Mouse (Mus musculus) liver, embryonic 14.5 days (tissue): ENCODE results near the gene Dyrk1a. TPM values are rescaled to one million over a fixed set of nuclear protein-coding genes. Genes with fewer than 3 reads are reported as not detected.

Experiments
- ATAC-seq: fragments of 200-750 bp; cut with Nextera tagmentation; 2 replicates; pipeline ENCODE4 v1.8.0; 2017; ENCODE audit warnings: moderate number of reproducible peaks, mild to moderate bottlenecking, moderate library complexity; ENCODE audit not compliant: insufficient read depth
- DNase-seq, 3 experiments: peaks; one replicate each; pipeline ENCODE4 v3.0.0-alpha.2; 2012 to 2013; ENCODE audit warnings: low read depth in 3 of 3, low spot score in 3 of 3
- H3K27ac ChIP-seq: fragments of 300-500 bp; sonication (generic); 2 replicates; pipeline ENCODE4 v1.5.1; 2014; ENCODE audit warnings: moderate library complexity, mild to moderate bottlenecking, control low read depth, inconsistent platforms
- H3K27me3 ChIP-seq: fragments of 300-500 bp; sonication (generic); 2 replicates; pipeline ENCODE4 v1.6.1; 2014; ENCODE audit warnings: mild to moderate bottlenecking, low read length, moderate library complexity; ENCODE audit not compliant: control insufficient read depth, insufficient read depth
- H3K36me3 ChIP-seq: fragments of 300-500 bp; sonication (generic); replicated peaks from 2 replicates; pipeline ENCODE4 v1.6.1; 2014; ENCODE audit warnings: low read depth; ENCODE audit not compliant: control insufficient read depth, insufficient read depth
- H3K4me1 ChIP-seq, 2 experiments: fragments of 200-500 bp in 1 of 2; fragments of 300-500 bp in 1 of 2; sonication (generic) in 1 of 2; replicated peaks; 2 replicates each; pipeline ENCODE4 v1.6.1; 2012 to 2014; ENCODE audit warnings: antibody characterized with exemption in 1 of 2, inconsistent platforms in 1 of 2, low read length in 1 of 2; ENCODE audit not compliant: control insufficient read depth in 2 of 2, insufficient read depth in 2 of 2
- H3K4me2 ChIP-seq: fragments of 300-500 bp; sonication (generic); 2 replicates; pipeline ENCODE4 v1.6.1; 2014; ENCODE audit warnings: low read depth, mild to moderate bottlenecking, control low read depth, moderate library complexity
- H3K4me3 ChIP-seq, 2 experiments: fragments of 200-500 bp in 1 of 2; fragments of 300-500 bp in 1 of 2; sonication (generic) in 1 of 2; 2 replicates each; pipeline ENCODE4 v1.5.1; 2012 to 2014; ENCODE audit warnings: low read depth in 2 of 2, low read length in 2 of 2, mild to moderate bottlenecking in 2 of 2, control low read depth in 1 of 2, inconsistent platforms in 1 of 2, moderate library complexity in 1 of 2; ENCODE audit not compliant: insufficient read depth in 1 of 2
- H3K9ac ChIP-seq: fragments of 300-500 bp; sonication (generic); replicated peaks from 2 replicates; pipeline ENCODE4 v1.6.1; 2014; ENCODE audit warnings: mild to moderate bottlenecking, control low read depth, moderate library complexity
- H3K9me3 ChIP-seq: fragments of 300-500 bp; sonication (generic); 2 replicates; pipeline ENCODE4 v1.6.1; 2016; ENCODE audit warnings: low read length, mixed read lengths; ENCODE audit not compliant: control insufficient read depth
- CTCF ChIP-seq: IDR thresholded peaks from 2 replicates; pipeline ENCODE4 v1.5.1; 2016; ENCODE audit warnings: antibody characterized with exemption, low read depth, control low read depth
- EP300 ChIP-seq: IDR thresholded peaks from 2 replicates; pipeline ENCODE4 v1.6.1; 2016; ENCODE audit warnings: antibody characterized with exemption, low read depth
- WGBS: fragments of 180-500 bp; shearing (Covaris S2); extraction: QIAGEN DNeasy Blood & Tissue Kit; methylation state at CpG from one replicate; pipeline ENCODE4 v1.1.7; 2014; ENCODE audit not compliant: insufficient replicate concordance; 5-methylcytosine and 5-hydroxymethylcytosine counted together
- polyA plus RNA-seq, 2 experiments: library from polyadenylated mRNA; depleted of rRNA in 1 of 2; stranded (reverse) in 1 of 2; unstranded in 1 of 2; fragments of >200 nt; fragmentation: Nextera tagmentation in 1 of 2; extraction: Ambion mirVana in 1 of 2; gene quantifications; 2 replicates each; pipeline versions ENCODE4 v1.2.1 to v1.2.3; 2012 to 2014

The Dyrk1a gene
- polyA plus RNA-seq, 2 experiments: 5.0 to 9.2 TPM

- ATAC-seq (no peak), DNase-seq (no peak)
- H3K4me2 ChIP-seq: peak overlapping the region; percentile 62
- H3K4me1 ChIP-seq: 0 out of 4 replicates have a peak, but pooled peaks cover 0 to 3% of the 10 kb centered on the region in 2 experiments
- H3K27ac ChIP-seq: no peak overlapping the region
- H3K36me3 ChIP-seq: no peaks in the 10 kb centered on the region
- no peak for TF ChIP-seq CTCF
- TF ChIP-seq EP300: no peak
- H3K9me3 ChIP-seq: no peaks in the 10 kb centered on the region
- H3K9ac ChIP-seq: no peak overlapping the region
- 4% methylated on average over 18 of the region's 18 CpGs for WGBS
- no peaks in the 10 kb centered on the region; the same call in 1 of the 2 replicates for H3K27me3 ChIP-seq
- peak overlapping the region; percentile 34 to 58 for H3K4me3 ChIP-seq
These were observed 155.0 kb downstream of the Dyrk1a start for GRCm38 (mm10) chr16:94724747-94725211.

GRCm38 (mm10) chr16:94729236-94729635 lies 159.4 kb downstream of the Dyrk1a start:
- ATAC-seq: no peak
- WGBS: 68% methylated on average over 6 of the region's 6 CpGs

GRCm38 (mm10) chr16:94731027-94731426 lies 161.2 kb downstream of the Dyrk1a start:
- H3K27ac ChIP-seq: no peak overlapping the region
- TF ChIP-seq CTCF: no peak
- no peak for TF ChIP-seq EP300
- no peak overlapping the region for H3K9ac ChIP-seq
- no peaks in the 10 kb centered on the region; the same call in 1 of the 2 replicates for H3K27me3 ChIP-seq
- WGBS: 49% methylated on average over 12 of the region's 12 CpGs
- no peaks in the 10 kb centered on the region for H3K4me1 ChIP-seq
- no peak overlapping the region for H3K4me3 ChIP-seq
- no peak overlapping the region for H3K4me2 ChIP-seq
- DNase-seq (no peak), ATAC-seq (no peak)
- no peaks in the 10 kb centered on the region for H3K36me3 ChIP-seq
- no peaks in the 10 kb centered on the region for H3K9me3 ChIP-seq

More at GRCm38 (mm10) chr16:94729236-94729635, 159.4 kb downstream of the Dyrk1a start:
- no peak for DNase-seq
- Histone ChIP-seq H3K27me3 (no peaks in the 10 kb centered on the region; the same call in 1 of the 2 replicates), H3K36me3 (no peaks in the 10 kb centered on the region), H3K27ac (no peak overlapping the region), H3K4me2 (no peak overlapping the region), H3K9me3 (no peaks in the 10 kb centered on the region), H3K4me3 (no peak overlapping the region), H3K4me1 (0 out of 4 replicates have a peak, but pooled peaks cover 0 to 3% of the 10 kb centered on the region in 2 experiments), H3K9ac (no peak overlapping the region)
- TF ChIP-seq CTCF (peak; percentile 38), EP300 (no peak)

- Histone ChIP-seq H3K36me3 (no peaks in the 10 kb centered on the region), H3K9ac (no peak overlapping the region), H3K27me3 (no peaks in the 10 kb centered on the region), H3K9me3 (no peaks in the 10 kb centered on the region), H3K4me1 (no peaks in the 10 kb centered on the region), H3K27ac (no peak overlapping the region), H3K4me2 (no peak overlapping the region), H3K4me3 (no peak overlapping the region)
- DNase-seq (no peak), ATAC-seq (no peak)
- 37% methylated on average over 3 of the region's 3 CpGs for WGBS
- TF ChIP-seq CTCF: no peak
- TF ChIP-seq EP300: no peak
These were observed 165.7 kb downstream of the Dyrk1a start for GRCm38 (mm10) chr16:94735472-94735871.

GRCm38 (mm10) chr16:94736462-94737358 lies 166.9 kb downstream of the Dyrk1a start:
- H3K4me1 ChIP-seq: no peaks in the 10 kb centered on the region
- TF ChIP-seq EP300: no peak
- no peak for TF ChIP-seq CTCF
- H3K9ac ChIP-seq: no peak overlapping the region
- no peaks in the 10 kb centered on the region for H3K36me3 ChIP-seq
- H3K9me3 ChIP-seq: no peaks in the 10 kb centered on the region
- H3K4me3 ChIP-seq: no peak overlapping the region
- 67% methylated on average over 8 of the region's 8 CpGs for WGBS
- DNase-seq (no peak), ATAC-seq (no peak)
- no peak overlapping the region for H3K27ac ChIP-seq
- H3K27me3 ChIP-seq: no peaks in the 10 kb centered on the region
- H3K4me2 ChIP-seq: no peak overlapping the region
